Mouse (Mus musculus) midbrain, embryonic 14.5 days (tissue): ENCODE measurements around the gene Tet3. TPM values are rescaled to one million over a fixed set of nuclear protein-coding genes. Genes with fewer than 3 reads are reported as not detected.

ENCODE experiments used
- ATAC-seq: fragments of 200-750 bp; cut with Nextera tagmentation; 2 replicates; pipeline ENCODE4 v1.8.0; 2017; ENCODE audit warnings: moderate number of reproducible peaks, moderate library complexity; ENCODE audit not compliant: low FRiP score, low TSS enrichment
- DNase-seq: peaks from one replicate; pipeline ENCODE4 v3.0.0-alpha.2; 2015
- H3K27ac ChIP-seq: fragments of 300-500 bp; sonication (generic); replicated peaks from 2 replicates; pipeline ENCODE4 v1.5.1; 2014; ENCODE audit warnings: mild to moderate bottlenecking, low read depth, low read length, moderate library complexity
- H3K27me3 ChIP-seq: fragments of 300-500 bp; sonication (generic); 2 replicates; pipeline ENCODE4 v1.6.1; 2014; ENCODE audit warnings: low read length, control low read depth, mixed read lengths; ENCODE audit not compliant: control insufficient read depth, insufficient read depth
- H3K36me3 ChIP-seq: fragments of 300-500 bp; sonication (generic); 2 replicates; pipeline ENCODE4 v1.6.1; 2014; ENCODE audit warnings: low read length, control low read depth; ENCODE audit not compliant: control insufficient read depth, insufficient read depth
- H3K4me1 ChIP-seq: fragments of 300-500 bp; sonication (generic); 2 replicates; pipeline ENCODE4 v1.6.1; 2014; ENCODE audit warnings: mild to moderate bottlenecking, antibody characterized with exemption, low read length, control low read depth; ENCODE audit not compliant: control insufficient read depth, insufficient read depth
- H3K4me2 ChIP-seq: fragments of 300-500 bp; sonication (generic); 2 replicates; pipeline ENCODE4 v1.6.1; 2014; ENCODE audit warnings: mild to moderate bottlenecking, low read length, moderate library complexity
- H3K4me3 ChIP-seq: fragments of 300-500 bp; sonication (generic); replicated peaks from 2 replicates; pipeline ENCODE4 v1.5.1; 2014; ENCODE audit warnings: low read depth, low read length
- H3K9ac ChIP-seq: fragments of 300-500 bp; sonication (generic); replicated peaks from 2 replicates; pipeline ENCODE4 v1.6.1; 2014; ENCODE audit warnings: mild to moderate bottlenecking, low read length, moderate library complexity
- H3K9me3 ChIP-seq: fragments of 300-500 bp; sonication (generic); 2 replicates; pipeline ENCODE4 v1.6.1; 2016; ENCODE audit warnings: low read length, control low read depth, mixed read lengths; ENCODE audit not compliant: control insufficient read depth
- WGBS: fragments of 180-500 bp; shearing (Covaris S2); extraction: QIAGEN DNeasy Blood & Tissue Kit; methylation state at CpG from one replicate; pipeline ENCODE4 v1.1.7; 2014; 5-methylcytosine and 5-hydroxymethylcytosine counted together
- polyA plus RNA-seq: library from polyadenylated mRNA; unstranded; fragments of >200 nt; fragmentation: Nextera tagmentation; extraction: Ambion mirVana; gene quantifications from 2 replicates; pipeline ENCODE4 v1.2.1, GENCODE M21; 2014

The Tet3 gene
- polyA plus RNA-seq = 50.0 and 56.0 TPM in 2 replicates

- no peak within 1 kb of the TSS for H3K27ac ChIP-seq
- peaks cover 22% of the 10 kb centered on the region for H3K4me1 ChIP-seq
- 87% methylated on average over 4 of the region's 4 CpGs for WGBS
- H3K4me3 ChIP-seq = no peak within 1 kb of the TSS
- no peaks in the 10 kb centered on the region for H3K27me3 ChIP-seq
- 0 out of 2 replicates have a peak, but pooled peaks cover 3% of the 10 kb centered on the region for H3K36me3 ChIP-seq
- no peaks in the 10 kb centered on the region for H3K9me3 ChIP-seq
- no peak within 1 kb of the TSS; the same call in 1 of the 2 replicates for H3K4me2 ChIP-seq
- no peak for DNase-seq
- no peak within 1 kb of the TSS for H3K9ac ChIP-seq
- no peak for ATAC-seq
Measured at GRCm38 (mm10) chr6:83459034-83459644, at the start of gene Tet3. Gene Tet3 (minus strand): TSS chr6:83459084.

DNA sequence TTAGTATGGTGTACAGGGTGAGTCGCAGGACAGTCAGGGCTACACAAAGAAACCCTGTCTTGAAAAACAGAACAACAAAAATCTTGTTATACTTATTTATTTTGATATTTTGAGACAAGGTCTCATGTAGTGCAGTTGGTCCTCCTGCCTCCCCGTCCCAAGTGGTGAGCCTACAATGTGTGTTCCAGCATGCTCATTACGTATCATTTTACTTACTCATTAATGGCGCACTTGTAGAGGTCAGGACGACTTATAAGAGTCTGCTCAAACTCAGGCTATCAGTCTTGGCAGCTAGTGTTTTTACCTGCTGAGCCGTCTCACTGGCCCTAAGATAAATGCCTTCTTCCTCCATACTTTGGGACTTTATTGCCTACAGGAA lies 48.3 kb upstream of the Tet3 start:
- H3K4me3 ChIP-seq = peak overlapping the region; percentile 78
- WGBS = 36% methylated on average over 6 of the region's 6 CpGs
- ATAC-seq = peak; percentile 47; the same call in 1 of the 2 replicates

DNA sequence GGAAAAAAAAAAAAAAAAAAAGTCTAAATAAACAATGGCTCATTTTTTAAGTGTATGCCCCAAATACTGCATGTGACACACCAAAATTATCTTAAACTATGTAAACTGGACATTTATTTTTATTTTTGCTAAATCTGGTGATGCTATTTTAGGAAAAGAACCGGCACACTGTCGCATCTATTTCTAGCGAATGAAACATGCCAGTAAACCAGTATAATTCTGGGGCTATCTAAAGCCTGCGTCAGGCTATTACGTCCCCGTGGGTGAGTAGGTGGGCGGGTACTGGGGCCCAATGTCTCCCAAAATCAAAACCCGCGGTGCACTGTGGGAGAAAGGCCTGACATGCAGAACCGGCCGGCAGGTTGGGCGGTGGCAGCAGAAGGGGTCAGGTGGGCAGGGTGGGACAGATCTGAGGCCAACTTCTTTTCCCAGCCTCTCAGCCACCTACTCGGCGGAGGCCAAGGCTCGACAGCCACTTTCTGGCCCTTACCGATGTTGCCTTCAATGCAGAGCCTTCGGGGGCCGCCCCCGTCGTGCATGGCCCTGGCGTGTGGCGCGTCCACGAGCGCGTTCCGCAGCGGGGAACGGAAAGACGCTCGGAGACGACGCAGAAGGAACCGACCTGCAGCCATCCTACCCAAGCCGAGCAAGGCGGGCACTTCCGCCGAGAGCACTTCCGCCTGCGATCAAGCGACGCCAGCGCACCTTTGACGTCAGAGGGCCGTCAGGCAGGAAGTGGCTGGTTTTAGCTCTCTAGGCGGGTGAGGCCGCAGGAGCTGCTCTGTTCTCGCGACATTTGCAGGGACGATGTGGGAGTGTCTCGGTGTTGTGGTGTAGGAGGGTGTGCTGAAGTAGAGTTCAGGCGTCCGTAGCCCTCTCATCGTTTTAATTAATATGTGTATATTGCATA lies 47.6 kb upstream of the Tet3 start, which contains the start of gene Dguok:
Gene Dguok (minus strand): TSS at position 712 of the 910 bp plus-strand sequence.
- Histone ChIP-seq H3K27me3 (no peaks in the 10 kb centered on the region), H3K4me1 (peaks cover 6% of the 10 kb centered on the region; the same call in 1 of the 2 replicates), H3K4me3 (peak within 1 kb of the TSS; percentile 78), H3K9me3 (no peaks in the 10 kb centered on the region), H3K27ac (peak within 1 kb of the TSS; percentile 94), H3K4me2 (peak within 1 kb of the TSS; percentile 81), H3K9ac (peak within 1 kb of the TSS; percentile 86), H3K36me3 (no peaks in the 10 kb centered on the region)
- peak; percentile 99 for DNase-seq
- ATAC-seq = peak; percentile 98
- WGBS = under 1% methylated on average over 54 of the region's 54 CpGs

More for the DNA sequence above, 48.3 kb upstream of the Tet3 start:
- H3K9me3 ChIP-seq = no peaks in the 10 kb centered on the region
- peak overlapping the region; percentile 86 for H3K9ac ChIP-seq
- H3K36me3 ChIP-seq = no peaks in the 10 kb centered on the region
- no peak for DNase-seq
- H3K4me2 ChIP-seq = peak overlapping the region; percentile 81
- peaks cover 6% of the 10 kb centered on the region; the same call in 1 of the 2 replicates for H3K4me1 ChIP-seq
- H3K27ac ChIP-seq = peak overlapping the region; percentile 66
- H3K27me3 ChIP-seq = no peaks in the 10 kb centered on the region

- 93% methylated on average over 4 of the region's 4 CpGs for WGBS
- DNase-seq (no peak), ATAC-seq (no peak)
- Histone ChIP-seq H3K27me3 (no peaks in the 10 kb centered on the region), H3K27ac (no peak overlapping the region), H3K9ac (no peak overlapping the region), H3K4me1 (peaks cover 6% of the 10 kb centered on the region; the same call in 1 of the 2 replicates), H3K4me2 (peak overlapping the region; percentile 81), H3K9me3 (no peaks in the 10 kb centered on the region), H3K4me3 (peak overlapping the region; percentile 78), H3K36me3 (no peaks in the 10 kb centered on the region)
Measured at GRCm38 (mm10) chr6:83505554-83505953, 46.7 kb upstream of the Tet3 start.

GRCm38 (mm10) chr6:83503361-83503760 lies 44.5 kb upstream of the Tet3 start:
- ATAC-seq (no peak), DNase-seq (no peak)
- H3K27me3 ChIP-seq = no peaks in the 10 kb centered on the region
- 91% methylated on average over 3 of the region's 3 CpGs for WGBS
- H3K27ac ChIP-seq = no peak overlapping the region
- peaks cover 6% of the 10 kb centered on the region; the same call in 1 of the 2 replicates for H3K4me1 ChIP-seq
- no peak overlapping the region for H3K4me2 ChIP-seq
- H3K4me3 ChIP-seq = no peak overlapping the region
- no peaks in the 10 kb centered on the region for H3K36me3 ChIP-seq
- no peak overlapping the region for H3K9ac ChIP-seq
- no peaks in the 10 kb centered on the region for H3K9me3 ChIP-seq

DNA sequence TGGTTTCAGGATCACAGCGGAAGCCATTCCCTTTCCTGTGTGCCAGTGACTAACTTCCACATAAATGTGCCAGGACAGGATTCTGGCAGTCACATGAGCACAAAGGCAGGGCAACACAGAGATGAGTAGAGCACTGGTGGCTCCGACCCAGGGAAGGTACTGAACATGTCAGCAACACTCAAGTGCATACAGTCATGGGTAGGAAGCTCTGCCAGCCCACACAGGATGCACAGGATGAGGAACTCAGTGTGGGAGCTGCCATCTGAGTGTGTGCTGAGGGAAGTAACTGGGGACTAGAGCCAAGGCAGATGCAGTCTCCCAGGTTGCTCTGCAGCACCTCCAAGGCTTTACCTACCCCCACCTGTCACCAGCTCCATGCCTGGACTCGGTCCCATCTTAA lies 43.8 kb upstream of the Tet3 start:
- no peaks in the 10 kb centered on the region for H3K36me3 ChIP-seq
- no peaks in the 10 kb centered on the region for H3K9me3 ChIP-seq
- ATAC-seq (no peak), DNase-seq (no peak)
- H3K9ac ChIP-seq = no peak overlapping the region
- H3K27me3 ChIP-seq = no peaks in the 10 kb centered on the region
- no peak overlapping the region for H3K4me3 ChIP-seq
- 88% methylated on average over 3 of the region's 3 CpGs for WGBS
- H3K4me1 ChIP-seq = peaks cover 6% of the 10 kb centered on the region; the same call in 1 of the 2 replicates
- H3K4me2 ChIP-seq = no peak overlapping the region
- H3K27ac ChIP-seq = no peak overlapping the region

DNA sequence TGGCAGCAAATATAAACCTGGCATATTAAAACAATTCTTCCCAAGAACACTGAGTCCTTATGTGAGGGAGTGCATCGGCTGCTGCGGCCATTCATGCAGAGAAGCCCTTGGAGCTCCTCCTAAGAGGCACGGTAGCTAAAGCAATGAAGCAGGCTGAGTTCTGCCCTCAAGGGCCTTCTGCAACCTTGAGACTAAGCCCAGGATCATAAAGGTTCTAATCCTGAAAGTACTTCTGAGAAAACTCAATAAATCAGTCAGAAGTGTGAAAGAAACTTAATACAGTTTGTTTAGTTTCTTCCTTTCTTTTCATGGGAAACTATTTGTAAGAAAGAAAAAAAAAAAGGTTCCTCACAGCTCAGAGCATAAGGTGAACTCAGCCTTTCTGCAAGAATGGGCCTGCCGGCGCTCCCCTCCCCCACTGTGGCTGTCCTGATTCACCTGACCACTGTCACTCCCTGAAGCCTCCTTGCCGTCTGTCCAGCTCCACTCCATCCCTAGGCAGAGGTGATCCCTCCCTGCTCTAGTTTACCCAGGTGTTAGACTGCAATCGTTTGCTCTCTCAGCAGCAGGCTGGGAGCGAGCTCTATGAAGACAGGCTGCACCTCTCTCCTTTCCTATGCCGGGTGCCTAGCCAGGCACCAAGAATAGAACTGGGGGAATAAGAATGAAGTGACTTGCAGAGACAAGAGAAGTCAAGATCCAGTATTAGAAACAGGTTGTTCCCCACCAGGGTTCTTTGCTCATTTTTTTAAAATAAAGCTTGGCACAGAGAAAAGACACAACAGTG lies 42.8 kb upstream of the Tet3 start:
- no peaks in the 10 kb centered on the region for H3K27me3 ChIP-seq
- no peak for ATAC-seq
- WGBS = 70% methylated on average over 9 of the region's 9 CpGs

DNA sequence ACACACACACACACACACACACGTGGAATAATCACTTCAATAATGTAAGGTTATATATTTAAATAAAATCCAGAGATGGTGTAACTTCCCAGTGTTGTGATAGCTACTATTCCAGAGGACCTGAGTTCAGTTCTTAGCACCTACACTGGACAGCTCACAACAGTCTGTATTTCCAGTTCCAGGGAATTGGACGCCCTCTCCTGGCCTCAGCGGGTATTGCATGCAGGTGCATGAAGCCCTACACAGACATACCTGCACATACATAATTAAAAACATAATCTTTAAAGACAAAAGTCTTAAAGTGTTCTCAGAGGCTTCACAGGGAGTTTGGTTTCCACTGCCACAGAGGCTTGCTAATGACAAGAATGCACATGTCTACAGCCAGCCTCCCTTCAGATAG lies 41.6 kb upstream of the Tet3 start:
- Histone ChIP-seq H3K27me3 (no peaks in the 10 kb centered on the region), H3K4me2 (no peak overlapping the region), H3K4me3 (no peak overlapping the region), H3K27ac (no peak overlapping the region), H3K9ac (no peak overlapping the region), H3K9me3 (no peaks in the 10 kb centered on the region), H3K36me3 (peaks cover 7% of the 10 kb centered on the region), H3K4me1 (peaks cover under 1% of the 10 kb centered on the region; the same call in 1 of the 2 replicates)
- 69% methylated on average over 3 of the region's 3 CpGs for WGBS
- ATAC-seq = no peak
- no peak for DNase-seq

More for the DNA sequence above, 42.8 kb upstream of the Tet3 start:
- no peak overlapping the region for H3K27ac ChIP-seq
- DNase-seq = no peak
- peaks cover 6% of the 10 kb centered on the region; the same call in 1 of the 2 replicates for H3K4me1 ChIP-seq
- H3K36me3 ChIP-seq = 0 out of 2 replicates have a peak, but pooled peaks cover 2% of the 10 kb centered on the region
- H3K9ac ChIP-seq = no peak overlapping the region
- H3K4me2 ChIP-seq = no peak overlapping the region
- H3K4me3 ChIP-seq = no peak overlapping the region
- no peaks in the 10 kb centered on the region for H3K9me3 ChIP-seq
